Mouse (Mus musculus) CH12.LX (cell line): ENCODE data around the gene Lrch1. TPM values are rescaled to one million over a fixed set of nuclear protein-coding genes. Genes with fewer than 3 reads are reported as not detected.

Source experiments
- DNase-seq: peaks from one replicate; pipeline ENCODE4 v3.0.0-alpha.2; 2013; ENCODE audit errors: extremely low read depth
- H3K27ac ChIP-seq: 2 replicates; pipeline ENCODE4 v1.5.1; 2012; ENCODE audit warnings: low read depth, mild to moderate bottlenecking, control low read depth, moderate library complexity; ENCODE audit not compliant: insufficient read depth
- H3K27me3 ChIP-seq: replicated peaks from 2 replicates; pipeline ENCODE3; 2012; ENCODE audit warnings: inconsistent platforms
- H3K36me3 ChIP-seq, 2 experiments: replicated peaks in 1 of 2; 2 replicates each; pipeline versions ENCODE3 to v1.6.1; 2012; ENCODE audit warnings: inconsistent platforms in 1 of 2, low read length in 1 of 2, mild to moderate bottlenecking in 1 of 2, mixed read lengths in 1 of 2, moderate library complexity in 1 of 2; ENCODE audit not compliant: control insufficient read depth in 1 of 2, insufficient read depth in 1 of 2
- H3K4me1 ChIP-seq, 2 experiments: 2 replicates each; pipeline ENCODE4 v1.6.1; 2012; ENCODE audit warnings: inconsistent platforms in 1 of 2, moderate library complexity in 1 of 2; ENCODE audit not compliant: insufficient read depth in 2 of 2, control insufficient read depth in 1 of 2
- H3K4me2 ChIP-seq: 2 replicates; pipeline ENCODE4 v1.6.1; 2012; ENCODE audit warnings: low read depth, mild to moderate bottlenecking, control low read depth; ENCODE audit not compliant: poor library complexity, insufficient read depth, severe bottlenecking
- H3K4me3 ChIP-seq, 3 experiments: fragments of 150-350 bp in 1 of 3; sonication (generic) in 1 of 3; replicated peaks in 1 of 3; 2 replicates each; pipeline versions ENCODE3 to v1.5.1; 2011 to 2012; ENCODE audit warnings: low read depth in 2 of 3, low read length in 2 of 3, mild to moderate bottlenecking in 2 of 3, moderate library complexity in 2 of 3, control low read depth in 1 of 3, improper control_type of control experiment in 1 of 3, inconsistent platforms in 1 of 3, mixed read lengths in 1 of 3; ENCODE audit not compliant: poor library complexity in 1 of 3
- H3K79me2 ChIP-seq: replicated peaks from 2 replicates; pipeline ENCODE4 v1.6.1; 2012; ENCODE audit warnings: mild to moderate bottlenecking, moderate library complexity; ENCODE audit not compliant: control insufficient read depth, poor library complexity, insufficient read depth, severe bottlenecking; ENCODE audit errors: extremely low read depth
- H3K9ac ChIP-seq: 2 replicates; pipeline ENCODE4 v1.6.1; 2012; ENCODE audit warnings: low read depth, mild to moderate bottlenecking, control low read depth, moderate library complexity; ENCODE audit not compliant: insufficient read depth
- H3K9me3 ChIP-seq: replicated peaks from 2 replicates; pipeline ENCODE3; 2012; ENCODE audit warnings: low read length, inconsistent platforms, mixed read lengths
- BHLHE40 ChIP-seq: IDR thresholded peaks from 2 replicates; pipeline ENCODE4 v1.6.1; 2011; ENCODE audit warnings: mild to moderate bottlenecking, low read depth, low read length, improper control_type of control experiment
- CHD1 ChIP-seq: IDR thresholded peaks from 2 replicates; pipeline ENCODE4 v1.6.1; 2012; ENCODE audit warnings: low read depth, low read length, improper control_type of control experiment, inconsistent platforms
- CTCF ChIP-seq, 2 experiments: IDR thresholded peaks in 1 of 2; conservative IDR thresholded peaks in 1 of 2; 2 replicates each; pipeline ENCODE4 v1.5.1; 2011 to 2012; ENCODE audit warnings: low read depth in 2 of 2, low read length in 2 of 2, improper control_type of control experiment in 1 of 2, inconsistent platforms in 1 of 2, mild to moderate bottlenecking in 1 of 2, moderate library complexity in 1 of 2
- E2F4 ChIP-seq: IDR thresholded peaks from 2 replicates; pipeline ENCODE4 v1.6.1; 2011; ENCODE audit warnings: low read depth, low read length, improper control_type of control experiment; ENCODE audit not compliant: insufficient replicate concordance
- ELF1 ChIP-seq: IDR thresholded peaks from 2 replicates; pipeline ENCODE4 v1.6.1; 2014; ENCODE audit warnings: low read depth, mild to moderate bottlenecking, inconsistent platforms, low read length, improper control_type of control experiment
- EP300 ChIP-seq: IDR thresholded peaks from 2 replicates; pipeline ENCODE4 v1.6.1; 2011; ENCODE audit warnings: low read length, improper control_type of control experiment
- GABPA ChIP-seq: IDR thresholded peaks from 2 replicates; pipeline ENCODE4 v1.6.1; 2012; ENCODE audit warnings: low read depth, low read length, improper control_type of control experiment, inconsistent platforms; ENCODE audit not compliant: insufficient replicate concordance
- HCFC1 ChIP-seq: IDR thresholded peaks from 2 replicates; pipeline ENCODE4 v1.6.1; 2012; ENCODE audit warnings: low read depth, mild to moderate bottlenecking, inconsistent platforms, low read length, improper control_type of control experiment
- IRF4 ChIP-seq: IDR thresholded peaks from 2 replicates; pipeline ENCODE4 v1.6.1; 2014; ENCODE audit warnings: low read depth, mild to moderate bottlenecking, inconsistent platforms, low read length, improper control_type of control experiment
- JUN ChIP-seq: IDR thresholded peaks from 2 replicates; pipeline ENCODE4 v1.6.1; 2011; ENCODE audit warnings: low read depth, mild to moderate bottlenecking, low read length, improper control_type of control experiment, moderate library complexity; ENCODE audit not compliant: insufficient read depth
- KAT2A ChIP-seq: IDR thresholded peaks from 2 replicates; pipeline ENCODE4 v1.6.1; 2012; ENCODE audit warnings: low read length, improper control_type of control experiment, inconsistent platforms; ENCODE audit not compliant: insufficient replicate concordance
- MAFK ChIP-seq: IDR thresholded peaks from 2 replicates; pipeline ENCODE4 v1.6.1; 2011; ENCODE audit warnings: low read length, improper control_type of control experiment; ENCODE audit not compliant: insufficient replicate concordance
- MAX ChIP-seq: IDR thresholded peaks from 2 replicates; pipeline ENCODE4 v1.6.1; 2011; ENCODE audit warnings: low read length, improper control_type of control experiment
- MEF2A ChIP-seq: IDR thresholded peaks from 2 replicates; pipeline ENCODE4 v1.6.1; 2014; ENCODE audit warnings: low read depth, mild to moderate bottlenecking, inconsistent platforms, low read length, improper control_type of control experiment, borderline replicate concordance
- MXI1 ChIP-seq: IDR thresholded peaks from 2 replicates; pipeline ENCODE4 v1.6.1; 2011; ENCODE audit warnings: mild to moderate bottlenecking, low read depth, low read length, improper control_type of control experiment
- MYC ChIP-seq: IDR thresholded peaks from 2 replicates; pipeline ENCODE4 v1.6.1; 2011; ENCODE audit warnings: low read depth, mild to moderate bottlenecking, improper control_type of control experiment, low read length
- NRF1 ChIP-seq: IDR thresholded peaks from 2 replicates; pipeline ENCODE4 v1.6.1; 2014; ENCODE audit warnings: low read depth, mild to moderate bottlenecking, inconsistent platforms, low read length, improper control_type of control experiment, moderate library complexity
- PAX5 ChIP-seq: IDR thresholded peaks from 2 replicates; pipeline ENCODE4 v1.6.1; 2012; ENCODE audit warnings: low read length, inconsistent platforms, mixed read lengths
- POLR2A ChIP-seq: IDR thresholded peaks from 2 replicates; pipeline ENCODE4 v1.6.1; 2011; ENCODE audit warnings: low read depth, mild to moderate bottlenecking, improper control_type of control experiment, low read length
- POLR2AphosphoS2 ChIP-seq: IDR thresholded peaks from 2 replicates; pipeline ENCODE4 v1.6.1; 2011; ENCODE audit warnings: low read depth, low read length, improper control_type of control experiment
- RAD21 ChIP-seq: IDR thresholded peaks from 2 replicates; pipeline ENCODE4 v1.6.1; 2011; ENCODE audit warnings: low read depth, mild to moderate bottlenecking, low read length, improper control_type of control experiment, moderate library complexity
- RCOR1 ChIP-seq: conservative IDR thresholded peaks from 2 replicates; pipeline ENCODE4 v1.6.1; 2012; ENCODE audit warnings: low read depth, mild to moderate bottlenecking, inconsistent platforms, low read length, improper control_type of control experiment
- SIN3A ChIP-seq: IDR thresholded peaks from 2 replicates; pipeline ENCODE4 v1.6.1; 2012; ENCODE audit warnings: low read length, improper control_type of control experiment, inconsistent platforms
- SMC3 ChIP-seq: IDR thresholded peaks from 2 replicates; pipeline ENCODE4 v1.6.1; 2011; ENCODE audit warnings: low read depth, low read length, improper control_type of control experiment
- TBP ChIP-seq: conservative IDR thresholded peaks from 2 replicates; pipeline ENCODE4 v1.6.1; 2011; ENCODE audit warnings: low read depth, low read length, improper control_type of control experiment
- USF1 ChIP-seq: IDR thresholded peaks from 2 replicates; pipeline ENCODE4 v1.6.1; 2014; ENCODE audit warnings: low read depth, mild to moderate bottlenecking, inconsistent platforms, low read length, improper control_type of control experiment
- USF2 ChIP-seq: conservative IDR thresholded peaks from 2 replicates; pipeline ENCODE4 v1.6.1; 2011; ENCODE audit warnings: low read depth, low read length, improper control_type of control experiment
- ZC3H11A ChIP-seq: IDR thresholded peaks from 2 replicates; pipeline ENCODE4 v1.6.1; 2012; ENCODE audit warnings: low read depth, mild to moderate bottlenecking, inconsistent platforms, low read length, improper control_type of control experiment
- ZKSCAN1 ChIP-seq: IDR thresholded peaks from 2 replicates; pipeline ENCODE4 v1.6.1; 2012; ENCODE audit warnings: low read depth, inconsistent platforms, low read length, improper control_type of control experiment, borderline replicate concordance
- ZMIZ1 ChIP-seq: IDR thresholded peaks from 2 replicates; pipeline ENCODE4 v1.6.1; 2012; ENCODE audit warnings: low read depth, mild to moderate bottlenecking, inconsistent platforms, low read length, improper control_type of control experiment
- ZNF384 ChIP-seq: IDR thresholded peaks from 2 replicates; pipeline ENCODE4 v1.6.1; 2012; ENCODE audit warnings: low read depth, low read length, improper control_type of control experiment, inconsistent platforms
- dilution Hi-C: fragments of 300-500 bp; cut with MboI; formaldehyde crosslinking; loops from 2 replicates; pipeline ENCODE4 v1.14.3; 2020; ENCODE audit warnings: low sequenced_read_pairs; ENCODE audit not compliant: extremely low pct_unique_long_range_greater_than_20kb, extremely low pct_ligation_motif_present
- in situ Hi-C: fragments of 300-500 bp; cut with MboI; formaldehyde crosslinking; loops from 3 replicates; pipeline ENCODE4 v1.14.3; 2019; ENCODE audit warnings: low sequenced_read_pairs, low pct_ligation_motif_present, low pct_unique_long_range_greater_than_20kb, mixed read lengths
- polyA plus RNA-seq: library from polyadenylated mRNA; unstranded; fragments of >175 nt; gene quantifications from 2 replicates; pipeline ENCODE4 v1.2.1, GENCODE M21; 2012; ENCODE audit warnings: low read depth; ENCODE audit not compliant: insufficient read length
- total RNA-seq, 2 experiments: library from RNA; depleted of rRNA; stranded (reverse); fragments of 300-350 nt in 1 of 2; fragments of >200 nt in 1 of 2; gene quantifications; 2 replicates each; pipeline ENCODE4 v1.2.3; 2012 to 2014

Lrch1 gene
- total and polyA plus RNA-seq, 3 experiments: 10.3 to 23.3 (median 12.8) TPM

- H3K27ac ChIP-seq: peak overlapping the region; percentile 48; the same call in 1 of the 2 replicates
- H3K4me1 ChIP-seq: peaks cover 9 to 39% of the 10 kb centered on the region in 2 experiments
- H3K4me3 ChIP-seq: peak overlapping the region in 1 of 3 experiments; percentile 13
- H3K79me2 ChIP-seq: no peaks in the 10 kb centered on the region
- H3K9me3 ChIP-seq: no peaks in the 10 kb centered on the region
- DNase-seq: peak; percentile 44
- no peak for TF ChIP-seq MEF2A
- no peak for TF ChIP-seq SIN3A
- no peak for TF ChIP-seq ZNF384
- TF ChIP-seq HCFC1: no peak
- no peak for TF ChIP-seq MAX
- TF ChIP-seq RAD21: no peak
- no peak for TF ChIP-seq GABPA
- no peak for TF ChIP-seq MYC
- TF ChIP-seq TBP: no peak
- no peak for TF ChIP-seq KAT2A
- TF ChIP-seq E2F4: no peak
- no peak for TF ChIP-seq POLR2A
- TF ChIP-seq IRF4: no peak
- TF ChIP-seq USF2: no peak
- no peaks in the 10 kb centered on the region for H3K27me3 ChIP-seq
- H3K4me2 ChIP-seq: peak overlapping the region; percentile 40
- H3K36me3 ChIP-seq: peaks cover 0 to 18% of the 10 kb centered on the region in 2 experiments
- H3K9ac ChIP-seq: no peak overlapping the region; the same call in 1 of the 2 replicates
- dilution Hi-C loops: no loop called here
- in situ Hi-C loops: no loop called here
Measured at GRCm38 (mm10) chr14:74848224-74848623, 99.5 kb downstream of the Lrch1 start.

- peak; percentile 93 for DNase-seq
- peak overlapping the region; percentile 21 to 54 (median 47) for H3K4me3 ChIP-seq
- H3K27me3 ChIP-seq: no peaks in the 10 kb centered on the region
- no peaks in the 10 kb centered on the region for H3K79me2 ChIP-seq
- peak overlapping the region; percentile 48 for H3K27ac ChIP-seq
- dilution Hi-C loops (no loop called here), in situ Hi-C loops (no loop called here)
- H3K36me3 ChIP-seq: peaks cover 0 to 14% of the 10 kb centered on the region in 2 experiments
- H3K4me2 ChIP-seq: peak overlapping the region; percentile 51
- peaks cover 9 to 39% of the 10 kb centered on the region in 2 experiments for H3K4me1 ChIP-seq
- H3K9me3 ChIP-seq: no peaks in the 10 kb centered on the region
- peak overlapping the region; percentile 3 for H3K9ac ChIP-seq
- no peak for TF ChIP-seq MAFK
- TF ChIP-seq ELF1: peak; percentile 81
- peak; percentile 92 for TF ChIP-seq BHLHE40
- peak; percentile 68 for TF ChIP-seq CHD1
- no peak for TF ChIP-seq POLR2AphosphoS2
- TF ChIP-seq ZKSCAN1: no peak
- no peak; the same call in 1 of the 2 replicates for TF ChIP-seq MYC
- TF ChIP-seq MXI1: peak; percentile 68; the same call in 1 of the 2 replicates
- no peak; the same call in 1 of the 2 replicates for TF ChIP-seq MEF2A
- no peak for TF ChIP-seq RCOR1
- TF ChIP-seq EP300: peak; percentile 68
- TF ChIP-seq HCFC1: peak; percentile 66
- peak; percentile 73; the same call in 1 of the 2 replicates for TF ChIP-seq SIN3A
- no peak for TF ChIP-seq ZC3H11A
- TF ChIP-seq SMC3: no peak
- TF ChIP-seq USF1: peak; percentile 72
- TF ChIP-seq CTCF (conservative IDR thresholded peaks at IDR 0.05 in 1 of 2, IDR thresholded peaks at IDR 0.05 in 1 of 2; ENCODE audit: low read depth in 2 of 2, low read length in 2 of 2): no peak
- TF ChIP-seq USF2: peak; percentile 27
- TF ChIP-seq TBP: no peak
- TF ChIP-seq E2F4: no peak
- no peak for TF ChIP-seq NRF1
- no peak for TF ChIP-seq ZMIZ1
- peak; percentile 78; the same call in 1 of the 2 replicates for TF ChIP-seq JUN
- no peak for TF ChIP-seq KAT2A
- TF ChIP-seq PAX5: no peak
Measured at GRCm38 (mm10) chr14:74847311-74848133, 100.2 kb downstream of the Lrch1 start.
